Mouse (Mus musculus) kidney, embryonic 15.5 days (tissue): ENCODE measurements around the gene Cmbl. TPM values are rescaled to one million over a fixed set of nuclear protein-coding genes. Genes with fewer than 3 reads are reported as not detected.
A peak's percentile ranks its signal among the peaks of the same experiment; 100 is the strongest.

ENCODE experiments used
- ATAC-seq: fragments of 200-750 bp; cut with Nextera tagmentation; replicated peaks from 2 replicates; pipeline ENCODE4 v1.8.0; 2017; ENCODE audit warnings: moderate TSS enrichment; ENCODE audit not compliant: low FRiP score
- H3K27ac ChIP-seq: fragments of 300-500 bp; sonication (generic); 2 replicates; pipeline ENCODE4 v1.5.1; 2015; ENCODE audit warnings: mild to moderate bottlenecking, inconsistent platforms
- H3K27me3 ChIP-seq: fragments of 300-500 bp; sonication (generic); 2 replicates; pipeline ENCODE4 v1.6.1; 2015; ENCODE audit warnings: inconsistent platforms
- H3K36me3 ChIP-seq: fragments of 300-500 bp; sonication (generic); 2 replicates; pipeline ENCODE4 v1.6.1; 2015; ENCODE audit warnings: inconsistent platforms
- H3K4me1 ChIP-seq: fragments of 300-500 bp; sonication (generic); 2 replicates; pipeline ENCODE4 v1.6.1; 2015; ENCODE audit warnings: inconsistent platforms
- H3K4me2 ChIP-seq: fragments of 300-500 bp; sonication (generic); 2 replicates; pipeline ENCODE4 v1.6.1; 2015; ENCODE audit warnings: moderate library complexity, mild to moderate bottlenecking, inconsistent platforms
- H3K4me3 ChIP-seq: fragments of 300-500 bp; sonication (generic); replicated peaks from 2 replicates; pipeline ENCODE4 v1.5.1; 2015; ENCODE audit warnings: mild to moderate bottlenecking, inconsistent platforms
- H3K9ac ChIP-seq: fragments of 300-500 bp; sonication (generic); 2 replicates; pipeline ENCODE4 v1.6.1; 2015; ENCODE audit warnings: mild to moderate bottlenecking, inconsistent platforms
- H3K9me3 ChIP-seq: fragments of 300-500 bp; sonication (generic); replicated peaks from 2 replicates; pipeline ENCODE4 v1.6.1; 2016; ENCODE audit warnings: inconsistent platforms
- WGBS: fragments of 180-500 bp; shearing (Covaris S2); methylation state at CpG from one replicate; pipeline ENCODE4 v1.1.7; 2015; ENCODE audit warnings: mixed read lengths; 5-methylcytosine and 5-hydroxymethylcytosine counted together
- polyA plus RNA-seq: library from polyadenylated mRNA; unstranded; fragments of >200 nt; fragmentation: Nextera tagmentation; extraction: Ambion mirVana; gene quantifications from 2 replicates; pipeline ENCODE4 v1.2.1, GENCODE M21; 2015

Gene Cmbl
- polyA plus RNA-seq, 1 experiment from 2014 or later, result 14.6 TPM

- H3K27ac ChIP-seq, result no peak overlapping the region
- no peaks in the 10 kb centered on the region for H3K4me1 ChIP-seq
- no peaks in the 10 kb centered on the region for H3K27me3 ChIP-seq
- WGBS, result 86% methylated on average over 6 of the region's 6 CpGs
- H3K9me3 ChIP-seq, result no peaks in the 10 kb centered on the region
- peaks cover 28% of the 10 kb centered on the region for H3K36me3 ChIP-seq
- ATAC-seq, result no peak
- H3K9ac ChIP-seq, result no peak overlapping the region
- no peak overlapping the region for H3K4me2 ChIP-seq
- no peak overlapping the region for H3K4me3 ChIP-seq
These were observed 48.8 kb downstream of the Cmbl start for GRCm38 (mm10) chr15:31613826-31614453.

- no peak overlapping the region for H3K4me3 ChIP-seq
- WGBS, result 84% methylated on average over 2 of the region's 2 CpGs
- no peak overlapping the region for H3K27ac ChIP-seq
- H3K36me3 ChIP-seq, result peaks cover 31% of the 10 kb centered on the region
- no peaks in the 10 kb centered on the region for H3K27me3 ChIP-seq
- no peak for ATAC-seq
- no peaks in the 10 kb centered on the region for H3K9me3 ChIP-seq
- no peak overlapping the region for H3K4me2 ChIP-seq
- no peaks in the 10 kb centered on the region for H3K4me1 ChIP-seq
- H3K9ac ChIP-seq, result no peak overlapping the region
These were observed 49.5 kb downstream of the Cmbl start for GRCm38 (mm10) chr15:31614666-31615065.

- H3K27me3 ChIP-seq, result no peaks in the 10 kb centered on the region
- no peak overlapping the region for H3K9ac ChIP-seq
- WGBS, result 86% methylated on average over 9 of the region's 9 CpGs
- H3K36me3 ChIP-seq, result peaks cover 37% of the 10 kb centered on the region
- no peak for ATAC-seq
- H3K27ac ChIP-seq, result no peak overlapping the region
- H3K4me2 ChIP-seq, result no peak overlapping the region
- no peaks in the 10 kb centered on the region for H3K4me1 ChIP-seq
- H3K4me3 ChIP-seq, result no peak overlapping the region
- no peaks in the 10 kb centered on the region for H3K9me3 ChIP-seq
These were observed 52.1 kb downstream of the Cmbl start for GRCm38 (mm10) chr15:31617261-31617660.

- no peak overlapping the region for H3K4me2 ChIP-seq
- no peak overlapping the region for H3K27ac ChIP-seq
- WGBS, result 87% methylated on average over 8 of the region's 8 CpGs
- no peaks in the 10 kb centered on the region for H3K27me3 ChIP-seq
- no peak overlapping the region for H3K9ac ChIP-seq
- H3K9me3 ChIP-seq, result no peaks in the 10 kb centered on the region
- 0 out of 2 replicates have a peak, but pooled peaks have one; percentile 40 for ATAC-seq
- H3K4me3 ChIP-seq, result no peak overlapping the region
- no peaks in the 10 kb centered on the region for H3K4me1 ChIP-seq
- H3K36me3 ChIP-seq, result peaks cover 38% of the 10 kb centered on the region
These were observed 54.3 kb downstream of the Cmbl start for GRCm38 (mm10) chr15:31619521-31619920.

GRCm38 (mm10) chr15:31627277-31628154 is 62.3 kb downstream of the Cmbl start:
- WGBS, result 35% methylated on average over 12 of the region's 12 CpGs
- H3K27ac ChIP-seq, result peak overlapping the region; percentile 61; the same call in 1 of the 2 replicates
- H3K4me3 ChIP-seq, result no peak overlapping the region
- 0 out of 2 replicates have a peak, but pooled peaks cover 4% of the 10 kb centered on the region for H3K36me3 ChIP-seq
- no peak overlapping the region for H3K4me2 ChIP-seq
- no peak overlapping the region for H3K9ac ChIP-seq
- H3K9me3 ChIP-seq, result no peaks in the 10 kb centered on the region
- H3K4me1 ChIP-seq, result peaks cover 22% of the 10 kb centered on the region
- no peaks in the 10 kb centered on the region for H3K27me3 ChIP-seq
- no peak for ATAC-seq

GRCm38 (mm10) chr15:31628180-31628579 is 63.0 kb downstream of the Cmbl start:
- Histone ChIP-seq H3K9ac (no peak overlapping the region), H3K27ac (no peak overlapping the region), H3K4me3 (no peak overlapping the region), H3K4me2 (no peak overlapping the region), H3K9me3 (no peaks in the 10 kb centered on the region), H3K36me3 (0 out of 2 replicates have a peak, but pooled peaks cover 4% of the 10 kb centered on the region), H3K27me3 (no peaks in the 10 kb centered on the region), H3K4me1 (peaks cover 24% of the 10 kb centered on the region)
- no peak for ATAC-seq
- 67% methylated on average over 10 of the region's 10 CpGs for WGBS

- no peak overlapping the region for H3K4me2 ChIP-seq
- H3K9me3 ChIP-seq, result 0 out of 2 replicates have a peak, but pooled peaks cover 3% of the 10 kb centered on the region
- 91% methylated on average over 3 of the region's 3 CpGs for WGBS
- no peaks in the 10 kb centered on the region for H3K27me3 ChIP-seq
- ATAC-seq, result no peak
- H3K9ac ChIP-seq, result no peak overlapping the region
- H3K27ac ChIP-seq, result no peak overlapping the region
- peaks cover 24% of the 10 kb centered on the region for H3K4me1 ChIP-seq
- H3K36me3 ChIP-seq, result no peaks in the 10 kb centered on the region
- no peak overlapping the region for H3K4me3 ChIP-seq
These were observed 64.4 kb downstream of the Cmbl start for GRCm38 (mm10) chr15:31629556-31629955.

GRCm38 (mm10) chr15:31631396-31631858 is 66.2 kb downstream of the Cmbl start:
- Histone ChIP-seq H3K4me3 (no peak overlapping the region), H3K27me3 (no peaks in the 10 kb centered on the region), H3K4me1 (peaks cover 24% of the 10 kb centered on the region), H3K4me2 (peak overlapping the region; percentile 10), H3K27ac (no peak overlapping the region), H3K36me3 (no peaks in the 10 kb centered on the region), H3K9ac (no peak overlapping the region), H3K9me3 (0 out of 2 replicates have a peak, but pooled peaks cover 3% of the 10 kb centered on the region)
- WGBS, result 33% methylated on average over 12 of the region's 12 CpGs
- ATAC-seq, result peak; percentile 90

GRCm38 (mm10) chr15:31632478-31632877 is 67.3 kb downstream of the Cmbl start:
- peak; percentile 36; the same call in 1 of the 2 replicates for ATAC-seq
- no peak overlapping the region for H3K9ac ChIP-seq
- H3K27ac ChIP-seq, result 0 out of 2 replicates have a peak overlapping the region, but pooled peaks have one; percentile 4
- no peaks in the 10 kb centered on the region for H3K36me3 ChIP-seq
- H3K4me3 ChIP-seq, result no peak overlapping the region
- H3K4me1 ChIP-seq, result peaks cover 19% of the 10 kb centered on the region
- H3K9me3 ChIP-seq, result 0 out of 2 replicates have a peak, but pooled peaks cover 3% of the 10 kb centered on the region
- no peaks in the 10 kb centered on the region for H3K27me3 ChIP-seq
- H3K4me2 ChIP-seq, result no peak overlapping the region
- 71% methylated on average over 4 of the region's 4 CpGs for WGBS

GRCm38 (mm10) chr15:31634582-31634981 is 69.4 kb downstream of the Cmbl start:
- no peak for ATAC-seq
- WGBS, result 92% methylated on average over 6 of the region's 6 CpGs
- H3K9me3 ChIP-seq, result 0 out of 2 replicates have a peak, but pooled peaks cover 3% of the 10 kb centered on the region

GRCm38 (mm10) chr15:31636091-31636595 is 71.0 kb downstream of the Cmbl start:
- Histone ChIP-seq H3K27me3 (no peaks in the 10 kb centered on the region), H3K4me2 (no peak overlapping the region), H3K4me1 (peaks cover 15% of the 10 kb centered on the region), H3K36me3 (no peaks in the 10 kb centered on the region), H3K9ac (no peak overlapping the region), H3K27ac (no peak overlapping the region), H3K9me3 (0 out of 2 replicates have a peak, but pooled peaks cover 3% of the 10 kb centered on the region), H3K4me3 (no peak overlapping the region)
- ATAC-seq, result no peak
- WGBS, result 71% methylated on average over 9 of the region's 9 CpGs

More at GRCm38 (mm10) chr15:31634582-31634981, 69.4 kb downstream of the Cmbl start:
- Histone ChIP-seq H3K36me3 (no peaks in the 10 kb centered on the region), H3K27ac (no peak overlapping the region), H3K4me2 (no peak overlapping the region), H3K9ac (no peak overlapping the region), H3K27me3 (no peaks in the 10 kb centered on the region), H3K4me1 (peaks cover 15% of the 10 kb centered on the region), H3K4me3 (no peak overlapping the region)
